Mouse (Mus musculus): ENCODE measurements at regions not wholly inside any gene's neighbourhood (a gene's known extent, or its start where the extent isn't known, plus 50 kb on each side); places are given as distances from the start of the nearest gene placed in this dataset.

DNA sequence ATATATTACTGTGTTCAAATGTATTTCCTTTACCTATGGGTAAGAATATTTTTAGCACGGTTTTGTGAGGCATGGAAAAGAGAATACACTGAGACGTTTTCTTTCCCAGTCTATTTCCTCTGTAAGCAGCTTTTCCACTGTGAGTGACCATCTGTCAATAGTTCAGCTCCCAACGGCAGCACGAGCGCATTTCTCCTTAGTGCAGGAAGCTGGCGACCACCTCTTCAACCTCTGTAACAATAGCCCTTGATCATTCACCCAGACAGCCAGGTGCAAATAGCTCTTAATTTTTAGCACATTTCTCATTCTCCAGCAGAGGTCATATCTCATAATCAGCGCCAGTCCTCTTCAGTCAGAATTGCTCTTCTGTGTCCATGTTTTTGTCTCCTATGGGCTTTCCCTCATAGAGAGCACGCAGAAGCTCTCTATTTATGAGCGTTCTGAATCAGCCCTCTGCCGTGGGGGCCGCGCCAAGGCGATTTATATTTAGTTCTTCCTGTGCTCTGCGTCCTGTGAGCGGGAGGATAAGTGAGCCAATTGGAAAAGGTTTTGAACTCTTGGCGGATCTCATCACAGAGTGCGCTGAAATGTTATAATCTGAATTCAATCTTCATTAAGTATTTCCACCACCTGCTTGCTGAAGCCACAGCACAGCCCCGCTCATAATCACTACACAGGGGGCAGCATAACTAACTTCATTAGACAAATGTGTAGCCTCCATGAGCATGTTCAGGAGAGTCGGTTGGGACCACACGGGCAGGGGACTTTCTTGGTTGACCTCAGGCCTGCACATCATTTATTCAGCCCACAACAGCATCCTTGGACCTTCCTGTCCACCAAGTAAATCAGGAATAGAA, 171.3 kb upstream of the Slc24a2 start:
- no peak for DNase-seq (ENCODE audit: low read depth, low spot score)

- DNase-seq (ENCODE audit: low read depth, low spot score) = no peak
Measured at GRCm38 (mm10) chr4:87386835-87387234, 156.6 kb upstream of the Slc24a2 start.

DNA sequence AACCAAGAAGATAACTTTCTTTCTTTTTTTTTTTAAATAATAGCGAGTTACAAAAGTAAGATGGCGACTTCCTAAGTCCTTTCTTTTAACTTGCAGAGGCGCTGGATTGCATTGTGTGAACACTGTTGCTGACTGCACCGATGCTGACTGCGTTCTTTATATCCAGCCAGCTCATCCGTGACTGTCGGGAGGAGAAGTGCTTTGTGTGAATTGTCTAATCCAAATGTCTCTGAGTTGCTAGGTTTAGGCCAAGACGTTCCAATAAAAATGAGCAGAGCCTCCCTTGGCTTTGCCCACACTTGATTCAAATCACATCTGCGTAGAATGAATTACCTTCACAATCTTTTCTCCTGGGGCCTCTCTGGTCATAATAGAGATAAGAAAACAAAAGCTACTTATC, 156.0 kb upstream of the Slc24a2 start:
- no peak for DNase-seq (ENCODE audit: low read depth, low spot score)

DNA sequence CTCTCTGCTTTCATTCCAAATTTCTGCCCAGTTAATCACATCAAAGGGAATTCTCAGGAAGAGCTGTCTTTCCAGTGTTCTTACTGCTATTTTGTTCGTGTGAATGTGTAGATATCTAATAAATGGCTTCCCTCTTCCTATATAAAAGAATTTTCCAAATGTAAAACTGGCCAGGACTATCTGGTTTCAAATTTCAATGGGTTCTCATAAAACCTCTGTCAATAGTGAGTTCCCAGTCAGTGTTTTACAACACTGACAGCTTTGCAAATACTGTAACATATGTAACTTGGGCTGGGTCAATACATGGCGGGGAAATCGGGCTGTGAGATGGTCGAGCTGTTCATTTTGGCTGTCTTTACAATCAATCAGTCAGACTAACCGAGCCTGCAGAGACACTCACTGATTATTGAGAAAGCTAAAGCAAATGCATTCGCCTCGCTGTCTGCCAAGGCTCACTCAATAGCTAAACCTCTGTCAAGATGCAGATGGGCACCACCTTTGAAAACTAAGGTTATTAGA, 155.0 kb upstream of the Slc24a2 start:
- no peak for DNase-seq (ENCODE audit: low read depth, low spot score)

GRCm38 (mm10) chr4:87384469-87385044, 154.3 kb upstream of the Slc24a2 start:
- no peak for DNase-seq (ENCODE audit: low read depth, low spot score)

GRCm38 (mm10) chr4:87380716-87381115, 150.4 kb upstream of the Slc24a2 start:
- no peak for DNase-seq (ENCODE audit: low read depth, low spot score)

DNA sequence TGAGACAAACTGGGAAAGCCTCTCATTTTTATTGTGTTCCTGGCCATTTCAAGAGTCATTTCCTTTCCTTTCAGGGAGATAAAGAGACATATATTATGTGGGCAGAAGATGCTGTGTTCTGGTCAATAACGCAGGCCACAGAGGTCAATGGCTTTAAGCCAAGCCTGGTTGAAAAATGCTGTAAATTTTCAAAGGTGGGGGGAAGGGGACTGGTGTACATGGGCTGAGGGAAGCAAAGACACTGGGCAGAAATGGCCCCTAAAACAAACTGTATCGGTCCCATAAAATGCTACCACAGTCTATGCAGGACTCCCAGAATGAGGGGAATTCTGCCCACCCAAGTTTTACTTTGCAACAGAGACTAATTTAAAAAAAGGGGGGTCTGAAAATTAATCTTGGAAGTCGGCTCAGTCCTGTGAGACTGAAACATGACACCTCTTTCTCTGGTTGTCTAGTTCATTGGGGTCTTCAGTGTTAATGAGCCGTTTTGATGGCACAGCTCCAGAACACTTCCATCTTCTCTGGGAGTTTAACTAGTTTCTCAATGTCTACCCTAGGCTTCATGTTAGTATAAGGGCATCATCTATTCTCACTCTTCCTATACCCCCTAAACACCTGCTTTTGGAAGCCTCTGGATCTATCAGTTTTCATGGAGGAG, 149.4 kb upstream of the Slc24a2 start:
- no peak for DNase-seq (ENCODE audit: low read depth, low spot score)

DNA sequence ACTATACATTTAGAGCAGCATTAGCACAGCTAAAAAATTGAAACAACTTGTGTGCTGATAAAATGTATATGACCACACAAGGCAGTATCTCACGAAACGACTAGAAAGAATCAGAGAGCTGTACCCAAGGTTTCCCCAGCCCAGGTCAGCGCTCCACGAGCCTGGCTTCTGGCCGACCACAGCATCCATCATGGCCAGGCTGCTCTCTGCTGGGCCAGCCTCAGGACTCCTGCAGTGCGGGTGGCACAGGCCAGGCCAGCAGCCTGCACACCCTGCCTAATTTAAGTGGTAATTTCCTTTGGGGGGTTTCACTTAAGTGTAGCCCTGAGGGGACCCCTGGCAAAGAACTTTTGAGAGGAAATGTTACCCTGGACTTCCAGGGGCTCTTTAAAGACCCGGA, 141.7 kb upstream of the Slc24a2 start:
- DNase-seq (ENCODE audit: low read depth, low spot score) = no peak

DNA sequence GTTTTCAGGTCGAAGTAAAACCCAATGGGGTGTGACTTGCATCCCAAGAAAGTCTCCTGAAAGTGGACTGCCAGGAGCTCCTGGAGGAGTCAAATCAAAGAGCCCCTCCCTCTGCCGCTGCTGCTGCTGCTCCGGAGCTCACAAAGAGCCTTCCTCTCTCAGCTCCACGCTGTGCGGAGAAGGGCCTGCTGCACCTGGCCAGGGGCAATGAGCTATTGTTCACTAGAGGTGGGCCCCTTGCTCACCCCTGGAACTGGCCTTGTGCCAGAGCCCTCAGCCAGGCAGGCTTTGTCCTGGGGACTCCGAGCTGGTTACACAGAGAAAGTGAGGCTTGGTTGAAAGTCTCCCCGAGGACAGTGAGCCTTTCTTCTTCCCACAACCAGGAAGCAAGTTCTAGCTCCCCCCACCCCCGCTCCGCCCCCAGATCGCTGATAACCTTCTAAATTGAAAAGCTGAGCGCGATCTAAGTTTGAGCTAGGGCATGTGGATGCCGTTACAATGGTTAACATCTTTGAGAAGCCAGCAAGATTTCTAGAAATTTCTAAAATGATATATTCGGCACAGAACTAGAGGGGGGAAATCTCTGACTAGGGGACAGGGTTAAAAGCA, 139.5 kb upstream of the Slc24a2 start:
- peak; percentile 77 for DNase-seq (ENCODE audit: low read depth, low spot score)

- peak; percentile 49 for DNase-seq (ENCODE audit: low read depth, low spot score)
Measured at GRCm38 (mm10) chr4:87368413-87369160, 138.3 kb upstream of the Slc24a2 start.

DNA sequence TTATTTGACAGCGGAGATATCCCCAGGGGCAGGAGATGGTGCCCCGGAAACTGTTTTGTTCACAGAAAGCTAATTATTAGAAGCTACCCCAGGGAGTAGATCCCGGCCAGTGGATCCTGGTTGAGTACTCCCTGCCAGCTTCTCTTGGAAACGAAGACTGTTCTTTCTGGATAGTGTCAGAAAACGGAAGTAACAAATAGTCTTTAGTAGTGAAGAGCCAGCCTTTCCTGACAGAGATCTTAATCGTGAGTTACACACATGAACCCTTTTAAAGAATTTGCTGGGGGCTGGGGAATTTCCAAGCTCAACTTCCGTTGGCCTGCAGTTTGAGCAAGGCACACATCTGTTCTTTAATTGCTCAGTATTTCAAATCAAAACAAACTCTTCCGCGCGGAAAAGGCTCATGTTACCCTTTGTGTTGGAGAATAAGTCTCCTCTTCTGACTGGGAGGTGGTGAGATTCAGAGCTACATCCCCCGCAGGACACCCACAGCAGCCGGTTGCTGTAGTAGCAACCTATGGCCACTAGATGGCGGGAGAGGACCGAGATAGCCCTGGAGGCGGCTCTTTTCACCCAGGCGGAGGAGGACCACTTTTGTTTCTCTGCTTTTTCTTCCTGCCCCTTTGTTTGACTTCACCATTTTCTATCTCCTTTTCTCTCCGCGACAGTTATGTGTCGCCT, 137.6 kb upstream of the Slc24a2 start:
- peak; percentile 84 for DNase-seq (ENCODE audit: low read depth, low spot score)

DNA sequence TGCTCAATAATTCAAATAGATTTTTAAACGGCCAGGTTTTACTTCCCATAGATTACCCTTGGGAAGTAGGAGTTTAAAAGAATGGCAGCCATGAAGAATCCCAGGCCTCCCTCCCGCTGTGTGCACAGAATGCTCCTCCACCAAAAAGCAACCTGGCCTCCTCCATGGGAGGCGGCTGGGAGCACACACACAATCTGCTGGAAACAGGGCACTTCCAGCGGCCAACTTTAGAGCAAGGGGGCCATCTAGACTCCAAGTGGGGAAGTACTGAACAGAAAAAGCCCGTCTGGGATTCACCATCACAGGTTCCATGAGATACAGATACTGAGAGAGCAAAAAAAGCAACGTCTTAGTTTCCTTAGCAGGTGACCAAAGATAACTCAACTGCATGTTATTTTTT, 131.9 kb upstream of the Slc24a2 start:
- peak; percentile 75 for DNase-seq (ENCODE audit: low read depth, low spot score)

DNA sequence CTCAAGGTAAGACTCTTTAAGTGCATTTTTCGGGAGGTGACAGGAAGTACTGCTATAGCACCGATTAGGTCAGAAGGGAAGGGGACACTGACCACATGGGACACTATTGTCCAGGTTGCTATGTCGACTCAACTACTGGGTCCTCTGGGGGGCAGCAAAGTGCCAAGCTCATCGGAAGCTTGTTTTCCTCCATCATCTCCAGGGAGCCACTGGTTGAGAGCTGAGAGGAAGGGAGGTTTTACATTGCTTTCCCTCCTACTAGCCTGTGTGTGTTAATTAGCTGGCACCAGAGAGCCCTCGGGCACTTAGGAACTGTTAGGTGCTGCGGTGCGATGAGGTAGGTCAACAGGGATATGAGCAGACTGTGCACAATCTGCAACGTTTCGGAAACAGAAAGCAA, 129.2 kb upstream of the Slc24a2 start:
- no peak for DNase-seq (ENCODE audit: low read depth, low spot score)

GRCm38 (mm10) chr4:87359004-87359403, 128.7 kb upstream of the Slc24a2 start:
- no peak for DNase-seq (ENCODE audit: low read depth, low spot score)

DNA sequence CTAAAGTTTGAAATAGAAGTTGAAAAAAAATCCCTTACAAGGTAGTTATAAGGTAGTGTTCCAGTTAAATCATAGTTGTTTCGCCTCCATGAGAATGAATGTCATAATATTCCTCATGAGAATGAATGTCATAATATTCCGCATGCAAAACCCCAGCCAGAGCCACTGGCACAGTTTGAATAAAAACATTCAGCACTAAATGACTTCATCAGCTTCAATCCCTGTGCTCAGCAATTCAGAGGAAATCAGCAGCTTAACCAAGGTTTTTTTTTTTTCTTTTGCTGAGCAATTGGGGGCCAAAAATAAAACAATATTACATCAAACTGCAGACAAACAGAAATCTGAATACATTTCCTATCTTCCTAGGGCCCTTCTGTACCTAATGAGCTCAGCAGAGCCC, 102.7 kb upstream of the Slc24a2 start:
- DNase-seq (ENCODE audit: low read depth, low spot score) = no peak

GRCm38 (mm10) chr4:87329136-87329535, 98.9 kb upstream of the Slc24a2 start:
- DNase-seq (ENCODE audit: low read depth, low spot score) = no peak

GRCm38 (mm10) chr4:87321726-87322349, 91.6 kb upstream of the Slc24a2 start:
- DNase-seq (ENCODE audit: low read depth, low spot score) = no peak

DNA sequence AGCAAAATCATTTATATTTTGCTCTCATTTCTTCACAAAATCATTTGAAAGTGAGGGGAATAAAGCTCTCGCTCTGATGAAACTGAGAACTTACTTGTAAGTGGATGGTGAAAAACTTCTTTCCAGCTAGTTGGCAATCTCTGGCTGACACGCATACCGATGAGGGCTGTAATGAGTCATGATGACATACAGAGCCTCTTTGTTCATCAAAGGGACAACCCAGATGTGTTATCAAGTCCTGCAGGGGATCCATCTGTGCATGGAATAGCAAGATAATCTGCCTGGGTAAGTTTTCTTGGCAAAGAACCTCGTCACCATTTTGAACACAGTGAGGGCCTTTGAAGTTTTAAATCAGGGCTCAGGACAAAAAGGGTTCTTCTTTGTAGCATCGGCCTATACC, 67.9 kb upstream of the Slc24a2 start:
- no peak for DNase-seq (ENCODE audit: low read depth, low spot score)

DNA sequence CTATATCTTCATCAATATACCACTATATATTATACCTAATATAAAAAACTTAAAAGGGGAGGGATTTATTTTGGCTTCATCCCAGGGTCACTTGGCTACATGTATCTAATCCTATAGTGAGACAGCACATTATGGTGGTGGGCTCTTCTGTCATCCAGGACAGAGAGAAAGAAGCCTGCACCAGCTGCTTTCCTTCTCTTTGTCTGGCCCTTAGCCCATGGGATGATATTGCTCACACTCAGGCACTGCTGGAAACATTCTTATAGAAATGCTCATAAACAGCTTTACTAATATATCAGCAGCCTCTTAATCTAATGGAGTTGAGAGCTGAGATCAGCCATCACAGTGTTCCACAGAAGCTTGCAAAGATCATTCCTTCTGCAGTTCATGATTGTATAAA, 64.3 kb upstream of the Slc24a2 start:
- DNase-seq (ENCODE audit: low read depth, low spot score) = no peak

All from ZHBTc4 (cell line).